Mouse (Mus musculus): Measurements from ENCODE around the gene Kdr. TPM values are rescaled to one million over a fixed set of nuclear protein-coding genes. Genes with fewer than 3 reads are reported as not detected.

The Kdr gene
- total RNA-seq, 2 experiments from 2014 or later, result 4.6 to 6.2 TPM

- DNase-seq (ENCODE audit: extremely low spot score in 1 of 2, low spot score in 2 of 2), result no peak
- no peak overlapping the region for H3K4me3 ChIP-seq
- TF ChIP-seq CTCF (IDR thresholded peaks at IDR 0.05), result no peak
- intact Hi-C loops (cut with DNase I), result no loop called here
- H3K27ac ChIP-seq, result no peak overlapping the region
Observed at GRCm38 (mm10) chr5:75955876-75956275, 22.4 kb downstream of the Kdr start.

GRCm38 (mm10) chr5:75954778-75955330 lies 23.4 kb downstream of the Kdr start:
- no peak overlapping the region for H3K4me3 ChIP-seq
- no peak for TF ChIP-seq CTCF (IDR thresholded peaks at IDR 0.05)
- peak in 1 of 2 experiments; percentile 13 for DNase-seq (ENCODE audit: extremely low spot score in 1 of 2, low spot score in 2 of 2)
- no peak overlapping the region for H3K27ac ChIP-seq
- intact Hi-C loops (cut with DNase I), result no loop called here

- H3K27ac ChIP-seq, result no peak overlapping the region
- intact Hi-C loops (cut with DNase I), result no loop called here
- TF ChIP-seq CTCF (IDR thresholded peaks at IDR 0.05), result no peak
Observed at GRCm38 (mm10) chr5:75954218-75954617, 24.0 kb downstream of the Kdr start.

GRCm38 (mm10) chr5:75952131-75952795 lies 26.0 kb downstream of the Kdr start:
- TF ChIP-seq CTCF (IDR thresholded peaks at IDR 0.05), result no peak
- intact Hi-C loops (cut with DNase I), result no loop called here
- Histone ChIP-seq H3K27ac (no peak overlapping the region), H3K4me3 (no peak overlapping the region)
- DNase-seq (ENCODE audit: extremely low spot score in 1 of 2, low spot score in 2 of 2), result no peak

More at GRCm38 (mm10) chr5:75954218-75954617, 24.0 kb downstream of the Kdr start:
- H3K4me3 ChIP-seq, result no peak overlapping the region
- no peak for DNase-seq (ENCODE audit: extremely low spot score in 1 of 2, low spot score in 2 of 2)

GRCm38 (mm10) chr5:75950866-75951265 lies 27.4 kb downstream of the Kdr start:
- Histone ChIP-seq H3K4me3 (no peak overlapping the region), H3K27ac (no peak overlapping the region)
- DNase-seq (ENCODE audit: extremely low spot score in 1 of 2, low spot score in 2 of 2), result no peak
- intact Hi-C loops (cut with DNase I), result no loop called here
- no peak for TF ChIP-seq CTCF (IDR thresholded peaks at IDR 0.05)

- DNase-seq (ENCODE audit: extremely low spot score in 1 of 2, low spot score in 2 of 2), result no peak
- intact Hi-C loops (cut with DNase I), result no loop called here
- H3K27ac ChIP-seq, result no peak overlapping the region
- no peak overlapping the region for H3K4me3 ChIP-seq
- TF ChIP-seq CTCF (IDR thresholded peaks at IDR 0.05), result no peak
Observed at GRCm38 (mm10) chr5:75945394-75945793, 32.9 kb downstream of the Kdr start.

GRCm38 (mm10) chr5:75943301-75943700 lies 35.0 kb downstream of the Kdr start:
- intact Hi-C loops (cut with DNase I), result no loop called here
- no peak for TF ChIP-seq CTCF (IDR thresholded peaks at IDR 0.05)
- DNase-seq (ENCODE audit: extremely low spot score in 1 of 2, low spot score in 2 of 2), result no peak
- Histone ChIP-seq H3K27ac (no peak overlapping the region), H3K4me3 (no peak overlapping the region)

- TF ChIP-seq CTCF (IDR thresholded peaks at IDR 0.05), result no peak
- H3K4me3 ChIP-seq, result no peak overlapping the region
Observed at GRCm38 (mm10) chr5:75941775-75942580, 36.3 kb downstream of the Kdr start.

GRCm38 (mm10) chr5:75939144-75939732 lies 39.0 kb downstream of the Kdr start:
- intact Hi-C loops (cut with DNase I), result no loop called here
- Histone ChIP-seq H3K27ac (no peak overlapping the region), H3K4me3 (no peak overlapping the region)
- no peak for TF ChIP-seq CTCF (IDR thresholded peaks at IDR 0.05)
- no peak for DNase-seq (ENCODE audit: extremely low spot score in 1 of 2, low spot score in 2 of 2)

More at GRCm38 (mm10) chr5:75941775-75942580, 36.3 kb downstream of the Kdr start:
- H3K27ac ChIP-seq, result no peak overlapping the region
- intact Hi-C loops (cut with DNase I), result no loop called here
- DNase-seq (ENCODE audit: extremely low spot score in 1 of 2, low spot score in 2 of 2), result no peak

- intact Hi-C loops (cut with DNase I), result no loop called here
- Histone ChIP-seq H3K4me3 (no peak overlapping the region), H3K27ac (no peak overlapping the region)
- no peak for DNase-seq (ENCODE audit: extremely low spot score in 1 of 2, low spot score in 2 of 2)
- no peak for TF ChIP-seq CTCF (IDR thresholded peaks at IDR 0.05)
Observed at GRCm38 (mm10) chr5:75938012-75938411, 40.2 kb downstream of the Kdr start.

GRCm38 (mm10) chr5:75936223-75936622 lies 42.0 kb downstream of the Kdr start:
- no peak for DNase-seq (ENCODE audit: extremely low spot score in 1 of 2, low spot score in 2 of 2)
- Histone ChIP-seq H3K27ac (no peak overlapping the region), H3K4me3 (no peak overlapping the region)
- TF ChIP-seq CTCF (IDR thresholded peaks at IDR 0.05), result no peak
- intact Hi-C loops (cut with DNase I), result no loop called here

- DNase-seq (ENCODE audit: extremely low spot score in 1 of 2, low spot score in 2 of 2), result no peak
- intact Hi-C loops (cut with DNase I), result no loop called here
Observed at GRCm38 (mm10) chr5:75935225-75935624, 43.0 kb downstream of the Kdr start.

More at GRCm38 (mm10) chr5:75935225-75935624, 43.0 kb downstream of the Kdr start:
- Histone ChIP-seq H3K27ac (no peak overlapping the region), H3K4me3 (no peak overlapping the region)
- no peak for TF ChIP-seq CTCF (IDR thresholded peaks at IDR 0.05)
